Mouse (Mus musculus) limb, embryonic 11.5 days (tissue): ENCODE data around the gene Exosc5. TPM values are rescaled to one million over a fixed set of nuclear protein-coding genes. Genes with fewer than 3 reads are reported as not detected.

Source experiments
- ATAC-seq: fragments of 200-750 bp; cut with Nextera tagmentation; 2 replicates; pipeline ENCODE4 v1.8.0; 2017; ENCODE audit warnings: low read depth; ENCODE audit not compliant: insufficient number of reproducible peaks, low FRiP score, low TSS enrichment
- DNase-seq: peaks from one replicate; pipeline ENCODE4 v3.0.0-alpha.2; 2015; ENCODE audit warnings: low spot score
- H3K27ac ChIP-seq: fragments of 300-500 bp; sonication (generic); replicated peaks from 2 replicates; pipeline ENCODE4 v1.5.1; 2014; ENCODE audit warnings: low read depth, mild to moderate bottlenecking, low read length
- H3K27me3 ChIP-seq: fragments of 300-500 bp; sonication (generic); 2 replicates; pipeline ENCODE4 v1.6.1; 2014; ENCODE audit warnings: mild to moderate bottlenecking, low read length, mixed read lengths; ENCODE audit not compliant: control insufficient read depth, insufficient read depth
- H3K36me3 ChIP-seq: fragments of 300-500 bp; sonication (generic); 2 replicates; pipeline ENCODE4 v1.6.1; 2014; ENCODE audit warnings: mild to moderate bottlenecking, low read length, moderate library complexity, mixed read lengths; ENCODE audit not compliant: control insufficient read depth, insufficient read depth
- H3K4me1 ChIP-seq: fragments of 300-500 bp; sonication (generic); 2 replicates; pipeline ENCODE4 v1.6.1; 2014; ENCODE audit warnings: low read length, mixed read lengths; ENCODE audit not compliant: control insufficient read depth, insufficient read depth
- H3K4me2 ChIP-seq: fragments of 300-500 bp; sonication (generic); 2 replicates; pipeline ENCODE4 v1.6.1; 2014; ENCODE audit warnings: low read depth, mild to moderate bottlenecking, moderate library complexity; ENCODE audit not compliant: severe bottlenecking
- H3K4me3 ChIP-seq: fragments of 300-500 bp; sonication (generic); 2 replicates; pipeline ENCODE4 v1.5.1; 2014; ENCODE audit warnings: low read depth, low read length
- H3K9ac ChIP-seq: fragments of 300-500 bp; sonication (generic); 2 replicates; pipeline ENCODE4 v1.6.1; 2014; ENCODE audit warnings: mild to moderate bottlenecking, low read length
- H3K9me3 ChIP-seq: fragments of 300-500 bp; sonication (generic); 2 replicates; pipeline ENCODE4 v1.6.1; 2016; ENCODE audit warnings: low read length; ENCODE audit not compliant: control insufficient read depth
- WGBS: fragments of 180-500 bp; shearing (Covaris S2); extraction: QIAGEN DNeasy Blood & Tissue Kit; methylation state at CpG from one replicate; pipeline ENCODE4 v1.1.7; 2014; 5-methylcytosine and 5-hydroxymethylcytosine counted together
- polyA plus RNA-seq: library from polyadenylated mRNA; unstranded; fragments of >200 nt; fragmentation: Nextera tagmentation; extraction: Ambion mirVana; gene quantifications from 2 replicates; pipeline ENCODE4 v1.2.1, GENCODE M21; 2014

Gene Exosc5
- polyA plus RNA-seq, 1 experiment from 2014 or later: 70.0 TPM

DNA sequence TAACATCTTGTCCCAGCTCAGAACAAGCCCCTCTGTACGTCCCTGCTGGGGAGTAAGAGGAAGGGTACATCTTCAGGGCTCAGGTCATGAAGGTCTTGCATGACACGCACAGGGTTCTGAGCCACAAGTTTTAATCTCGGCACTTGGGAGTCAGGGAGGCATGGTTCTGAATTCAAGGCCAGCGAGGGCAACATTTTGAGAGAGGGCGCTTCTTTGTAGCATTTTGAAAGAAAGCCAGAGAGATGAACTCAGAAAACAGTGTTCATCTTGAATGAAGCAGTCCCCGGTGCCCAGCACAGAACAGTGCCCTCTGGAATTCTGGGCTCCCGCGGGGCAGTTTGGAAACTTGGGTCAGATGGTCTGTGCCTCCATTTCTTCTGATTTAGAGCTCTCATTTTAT lies 7.4 kb downstream of the Exosc5 start:
- no peaks in the 10 kb centered on the region for H3K9me3 ChIP-seq
- no peak overlapping the region for H3K4me3 ChIP-seq
- ATAC-seq (no peak), DNase-seq (no peak)
- no peak overlapping the region for H3K4me2 ChIP-seq
- no peaks in the 10 kb centered on the region for H3K27me3 ChIP-seq
- no peak overlapping the region for H3K27ac ChIP-seq
- no peak overlapping the region for H3K9ac ChIP-seq
- peaks cover 5% of the 10 kb centered on the region; the same call in 1 of the 2 replicates for H3K36me3 ChIP-seq
- WGBS: 94% methylated on average over 8 of the region's 8 CpGs
- no peaks in the 10 kb centered on the region for H3K4me1 ChIP-seq

GRCm38 (mm10) chr7:25669158-25669557 lies 10.2 kb downstream of the Exosc5 start:
- Histone ChIP-seq H3K36me3 (peaks cover 5% of the 10 kb centered on the region; the same call in 1 of the 2 replicates), H3K4me1 (no peaks in the 10 kb centered on the region), H3K9ac (no peak overlapping the region), H3K27ac (no peak overlapping the region), H3K4me2 (no peak overlapping the region), H3K4me3 (no peak overlapping the region), H3K9me3 (no peaks in the 10 kb centered on the region; the same call in 1 of the 2 replicates), H3K27me3 (peaks cover 6% of the 10 kb centered on the region; the same call in 1 of the 2 replicates)
- 89% methylated on average over 10 of the region's 10 CpGs for WGBS
- ATAC-seq (no peak), DNase-seq (no peak)

GRCm38 (mm10) chr7:25669631-25670030 lies 10.7 kb downstream of the Exosc5 start:
- no peak overlapping the region for H3K4me2 ChIP-seq
- ATAC-seq (no peak), DNase-seq (no peak)
- H3K9me3 ChIP-seq: no peaks in the 10 kb centered on the region; the same call in 1 of the 2 replicates
- H3K27me3 ChIP-seq: peaks cover 10% of the 10 kb centered on the region
- no peaks in the 10 kb centered on the region for H3K4me1 ChIP-seq
- H3K27ac ChIP-seq: no peak overlapping the region
- no peak overlapping the region for H3K9ac ChIP-seq
- H3K36me3 ChIP-seq: peaks cover 5% of the 10 kb centered on the region; the same call in 1 of the 2 replicates
- 78% methylated on average over 9 of the region's 9 CpGs for WGBS
- H3K4me3 ChIP-seq: no peak overlapping the region

DNA sequence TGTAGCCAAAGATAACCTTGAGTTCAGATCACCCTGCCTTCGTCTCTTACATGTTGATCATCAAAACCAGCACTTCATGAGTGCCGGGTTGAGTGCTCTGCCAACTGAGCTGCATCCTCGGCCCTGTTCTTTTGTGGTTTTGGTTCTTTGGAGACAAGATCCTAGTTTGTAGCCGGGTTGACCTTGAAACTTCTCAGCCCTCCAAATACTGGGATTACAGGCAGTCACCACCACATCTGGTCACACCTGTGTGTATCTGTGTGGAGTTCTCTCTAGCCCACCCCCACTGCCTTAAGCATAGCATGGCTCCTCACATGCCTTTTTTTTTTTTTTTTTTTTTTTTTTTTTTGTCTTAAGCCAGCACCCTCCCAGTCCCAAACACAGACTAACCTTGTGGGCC lies 11.1 kb downstream of the Exosc5 start:
- DNase-seq: no peak
- Histone ChIP-seq H3K9ac (no peak overlapping the region), H3K36me3 (0 out of 2 replicates have a peak, but pooled peaks cover 5% of the 10 kb centered on the region), H3K4me3 (no peak overlapping the region), H3K4me2 (no peak overlapping the region), H3K27ac (no peak overlapping the region), H3K27me3 (peaks cover 15% of the 10 kb centered on the region), H3K4me1 (no peaks in the 10 kb centered on the region), H3K9me3 (no peaks in the 10 kb centered on the region; the same call in 1 of the 2 replicates)
- ATAC-seq: no peak
- WGBS: 89% methylated on average over 4 of the region's 4 CpGs

GRCm38 (mm10) chr7:25671686-25672085 lies 12.7 kb downstream of the Exosc5 start:
- DNase-seq (no peak), ATAC-seq (no peak)
- no peak overlapping the region for H3K9ac ChIP-seq
- no peaks in the 10 kb centered on the region; the same call in 1 of the 2 replicates for H3K9me3 ChIP-seq
- H3K27me3 ChIP-seq: peaks cover 24% of the 10 kb centered on the region
- 71% methylated on average over 2 of the region's 2 CpGs for WGBS
- H3K4me1 ChIP-seq: no peaks in the 10 kb centered on the region
- H3K4me3 ChIP-seq: no peak overlapping the region
- H3K4me2 ChIP-seq: no peak overlapping the region
- no peak overlapping the region for H3K27ac ChIP-seq
- 0 out of 2 replicates have a peak, but pooled peaks cover 5% of the 10 kb centered on the region for H3K36me3 ChIP-seq

- H3K4me3 ChIP-seq: no peak overlapping the region
- DNase-seq (no peak), ATAC-seq (no peak)
- no peak overlapping the region for H3K27ac ChIP-seq
- H3K4me2 ChIP-seq: no peak overlapping the region
- 49% methylated on average over 4 of the region's 4 CpGs for WGBS
- no peak overlapping the region for H3K9ac ChIP-seq
- no peaks in the 10 kb centered on the region; the same call in 1 of the 2 replicates for H3K9me3 ChIP-seq
- 0 out of 2 replicates have a peak, but pooled peaks cover 5% of the 10 kb centered on the region for H3K36me3 ChIP-seq
- H3K27me3 ChIP-seq: peaks cover 24% of the 10 kb centered on the region
- no peaks in the 10 kb centered on the region for H3K4me1 ChIP-seq
Measured at GRCm38 (mm10) chr7:25672442-25672841, 13.5 kb downstream of the Exosc5 start.

DNA sequence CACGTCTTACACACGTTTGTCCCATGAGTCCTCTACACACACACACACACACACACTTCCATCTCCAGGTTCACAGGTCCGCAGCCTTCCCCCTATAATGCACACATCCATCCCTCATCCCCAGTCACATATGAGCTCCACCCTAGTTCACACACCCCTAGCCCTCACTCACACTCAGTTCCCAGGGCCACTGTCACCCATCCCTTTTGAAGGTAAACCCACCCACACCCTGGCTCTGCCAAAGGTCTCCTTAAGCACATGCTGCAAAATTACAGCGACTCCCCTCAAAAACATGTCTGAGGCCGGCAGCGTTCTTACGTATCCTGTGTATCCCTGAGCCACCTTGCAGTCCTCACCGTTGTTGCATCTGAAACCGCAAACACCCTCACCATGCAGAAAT lies 15.3 kb downstream of the Exosc5 start:
- Histone ChIP-seq H3K9me3 (no peaks in the 10 kb centered on the region; the same call in 1 of the 2 replicates), H3K4me1 (no peaks in the 10 kb centered on the region), H3K4me2 (peak overlapping the region; percentile 51; the same call in 1 of the 2 replicates), H3K4me3 (no peak overlapping the region), H3K27ac (no peak overlapping the region), H3K36me3 (no peaks in the 10 kb centered on the region), H3K27me3 (peaks cover 24% of the 10 kb centered on the region), H3K9ac (no peak overlapping the region)
- no peak for DNase-seq
- WGBS: 31% methylated on average over 9 of the region's 9 CpGs
- no peak for ATAC-seq

GRCm38 (mm10) chr7:25674719-25675300 lies 15.8 kb downstream of the Exosc5 start, which contains the start of gene Tmem91:
Tmem91 (minus strand) TSS chr7:25675166.
- peaks cover 24% of the 10 kb centered on the region for H3K27me3 ChIP-seq

More at GRCm38 (mm10) chr7:25674719-25675300, 15.8 kb downstream of the Exosc5 start, which contains the start of gene Tmem91:
- ATAC-seq: no peak
- peak within 1 kb of the TSS; percentile 22 for H3K4me3 ChIP-seq
- no peaks in the 10 kb centered on the region for H3K4me1 ChIP-seq
- 3% methylated on average over 29 of the region's 29 CpGs for WGBS
- no peak within 1 kb of the TSS for H3K27ac ChIP-seq
- peak within 1 kb of the TSS; percentile 51 for H3K4me2 ChIP-seq
- no peaks in the 10 kb centered on the region for H3K36me3 ChIP-seq
- no peaks in the 10 kb centered on the region; the same call in 1 of the 2 replicates for H3K9me3 ChIP-seq
- DNase-seq: peak; percentile 26
- H3K9ac ChIP-seq: peak within 1 kb of the TSS; percentile 34; the same call in 1 of the 2 replicates
